ENCODE assay signal across 23 mouse cellular contexts in genomic region chr3:128429706-128430105, GRCm38 (mm10).
DNase-seq lines count a peak whose midpoint lies in the region; ATAC-seq and TF ChIP-seq lines count a peak whose summit lies in the region.
"Had no signal": no experiment of that assay in that cellular context is flagged by ENCODE, and none has a peak within 500 bp of the region (broad histone marks: within the 10 kb centered on the region; RNA-seq: fewer than 3 reads in every experiment).

No protein-coding gene starts in this region.

- no peaks in the 10 kb centered on the region for H3K36me3 ChIP-seq in forebrain, embryonic 14.5 days (ENCODE audit: control insufficient read depth, insufficient read depth, low read length)
- H3K36me3 ChIP-seq in forebrain, embryonic 13.5 days (ENCODE audit: poor library complexity, severe bottlenecking) = no peaks in the 10 kb centered on the region
- H3K36me3 ChIP-seq in forebrain, postnatal 0 days (ENCODE audit: insufficient read depth) = no peaks in the 10 kb centered on the region
- no peaks in the 10 kb centered on the region for H3K36me3 ChIP-seq in forebrain, embryonic 11.5 days (ENCODE audit: control insufficient read depth, insufficient read depth, low read length)
- H3K36me3 ChIP-seq in hindbrain, postnatal 0 days (ENCODE audit: insufficient read depth, low read length) = no peaks in the 10 kb centered on the region
- no peaks in the 10 kb centered on the region for H3K36me3 ChIP-seq in hindbrain, embryonic 13.5 days
- H3K36me3 ChIP-seq: embryonic facial prominence, embryonic 10.5 days; embryonic facial prominence, embryonic 12.5 days; G1E had no signal

- no peak overlapping the region for H3K9ac ChIP-seq in forebrain, embryonic 14.5 days (ENCODE audit: low read length)
- no peak overlapping the region for H3K9ac ChIP-seq in forebrain, embryonic 13.5 days
- no peak overlapping the region for H3K9ac ChIP-seq in forebrain, postnatal 0 days
- no peak overlapping the region for H3K9ac ChIP-seq in forebrain, embryonic 11.5 days (ENCODE audit: low read length)
- no peak overlapping the region for H3K9ac ChIP-seq in hindbrain, postnatal 0 days (replicated peaks; ENCODE audit: low read length)
- no peak overlapping the region for H3K9ac ChIP-seq in hindbrain, embryonic 13.5 days
- H3K9ac ChIP-seq: embryonic facial prominence, embryonic 12.5 days had no signal

- no peak overlapping the region for H3K4me3 ChIP-seq in forebrain, embryonic 14.5 days (ENCODE audit: low read depth, low read length)
- no peak overlapping the region for H3K4me3 ChIP-seq in forebrain, embryonic 13.5 days
- no peak overlapping the region for H3K4me3 ChIP-seq in forebrain, postnatal 0 days (ENCODE audit: low read depth, low read length)
- no peak overlapping the region for H3K4me3 ChIP-seq in forebrain, embryonic 11.5 days (ENCODE audit: low read depth, low read length)
- no peak overlapping the region for H3K4me3 ChIP-seq in hindbrain, postnatal 0 days (ENCODE audit: low read length)
- no peak overlapping the region for H3K4me3 ChIP-seq in hindbrain, embryonic 13.5 days
- H3K4me3 ChIP-seq: embryonic facial prominence, embryonic 10.5 days; embryonic facial prominence, embryonic 12.5 days had no signal

- peaks cover 4% of the 10 kb centered on the region; the same call in 1 of the 2 replicates for H3K4me1 ChIP-seq in forebrain, embryonic 14.5 days (ENCODE audit: control insufficient read depth, insufficient read depth, low read length)
- H3K4me1 ChIP-seq in forebrain, embryonic 13.5 days = no peaks in the 10 kb centered on the region
- no peaks in the 10 kb centered on the region for H3K4me1 ChIP-seq in forebrain, postnatal 0 days (ENCODE audit: insufficient read depth)
- H3K4me1 ChIP-seq in forebrain, embryonic 11.5 days (replicated peaks; ENCODE audit: control insufficient read depth, insufficient read depth, low read length) = no peaks in the 10 kb centered on the region
- no peaks in the 10 kb centered on the region for H3K4me1 ChIP-seq in hindbrain, postnatal 0 days (ENCODE audit: insufficient read depth, low read length)
- H3K4me1 ChIP-seq in hindbrain, embryonic 13.5 days (replicated peaks) = no peaks in the 10 kb centered on the region
- H3K4me1 ChIP-seq: embryonic facial prominence, embryonic 10.5 days; embryonic facial prominence, embryonic 12.5 days had no signal

- no peak for TF ChIP-seq POLR2A in brain, embryonic 14.5 days (IDR thresholded peaks at IDR 0.05; ENCODE audit: borderline replicate concordance, extremely low read depth, insufficient read depth, insufficient read length, poor library complexity, severe bottlenecking)

- no peak for TF ChIP-seq CTCF in forebrain, postnatal 0 days (IDR thresholded peaks at IDR 0.05; ENCODE audit: low read depth)
- TF ChIP-seq CTCF in hindbrain, postnatal 0 days (IDR thresholded peaks at IDR 0.05; ENCODE audit: low read depth) = no peak
- TF ChIP-seq CTCF in brain, embryonic 14.5 days (IDR thresholded peaks at IDR 0.05; ENCODE audit: borderline replicate concordance, extremely low read depth, insufficient read depth, insufficient read length) = no peak

- ATAC-seq in forebrain, embryonic 14.5 days = no peak
- ATAC-seq in forebrain, embryonic 13.5 days = no peak
- no peak for ATAC-seq in forebrain, postnatal 0 days
- ATAC-seq in forebrain, embryonic 11.5 days (replicated peaks; ENCODE audit: low FRiP score) = no peak
- ATAC-seq in hindbrain, postnatal 0 days = no peak
- no peak for ATAC-seq in hindbrain, embryonic 13.5 days (ENCODE audit: low FRiP score)
- ATAC-seq: activated CD4-positive, CD25-positive, alpha-beta regulatory T cell, adult 4 months; CD4-positive, CD25-positive, alpha-beta regulatory T cell, adult 4 months; forebrain, embryonic 16.5 days; Patski had no signal

- no peaks in the 10 kb centered on the region for H3K27me3 ChIP-seq in forebrain, embryonic 14.5 days (replicated peaks; ENCODE audit: control insufficient read depth, insufficient read depth, low read length)
- H3K27me3 ChIP-seq in forebrain, embryonic 13.5 days = no peaks in the 10 kb centered on the region
- no peaks in the 10 kb centered on the region for H3K27me3 ChIP-seq in forebrain, postnatal 0 days (ENCODE audit: insufficient read depth, low read length)
- H3K27me3 ChIP-seq in forebrain, embryonic 11.5 days (ENCODE audit: control insufficient read depth, insufficient read depth, low read length) = no peaks in the 10 kb centered on the region
- H3K27me3 ChIP-seq in hindbrain, postnatal 0 days (ENCODE audit: insufficient read depth, low read length) = no peaks in the 10 kb centered on the region
- H3K27me3 ChIP-seq in hindbrain, embryonic 13.5 days = no peaks in the 10 kb centered on the region
- H3K27me3 ChIP-seq: CH12.LX; embryonic facial prominence, embryonic 12.5 days; Patski had no signal

- no peak overlapping the region for H3K27ac ChIP-seq in forebrain, embryonic 14.5 days (ENCODE audit: low read depth, low read length)
- no peak overlapping the region for H3K27ac ChIP-seq in forebrain, embryonic 13.5 days
- H3K27ac ChIP-seq in forebrain, postnatal 0 days (ENCODE audit: low read depth, low read length) = no peak overlapping the region
- H3K27ac ChIP-seq in forebrain, embryonic 11.5 days (ENCODE audit: low read depth, low read length) = no peak overlapping the region
- no peak overlapping the region for H3K27ac ChIP-seq in hindbrain, postnatal 0 days
- H3K27ac ChIP-seq in hindbrain, embryonic 13.5 days = no peak overlapping the region
- H3K27ac ChIP-seq: embryonic facial prominence, embryonic 10.5 days; embryonic facial prominence, embryonic 12.5 days had no signal

- no peaks in the 10 kb centered on the region for H3K9me3 ChIP-seq in forebrain, embryonic 14.5 days (replicated peaks; ENCODE audit: control insufficient read depth, low read length)
- H3K9me3 ChIP-seq in forebrain, embryonic 13.5 days (replicated peaks) = no peaks in the 10 kb centered on the region
- H3K9me3 ChIP-seq in forebrain, postnatal 0 days (ENCODE audit: low read length) = no peaks in the 10 kb centered on the region
- no peaks in the 10 kb centered on the region for H3K9me3 ChIP-seq in forebrain, embryonic 11.5 days (ENCODE audit: control insufficient read depth, low read length)
- H3K9me3 ChIP-seq in hindbrain, postnatal 0 days (ENCODE audit: low read length) = no peaks in the 10 kb centered on the region
- H3K9me3 ChIP-seq in hindbrain, embryonic 13.5 days = no peaks in the 10 kb centered on the region
- H3K9me3 ChIP-seq: embryonic facial prominence, embryonic 10.5 days; embryonic facial prominence, embryonic 12.5 days had no signal

- peak; percentile 50 for DNase-seq in forebrain, embryonic 14.5 days (ENCODE audit: low spot score)
- DNase-seq in forebrain, postnatal 0 days = peak; percentile 7
- no peak for DNase-seq in forebrain, embryonic 11.5 days (ENCODE audit: low spot score)
- DNase-seq in hindbrain, postnatal 0 days (ENCODE audit: low spot score) = peak; percentile 10
- DNase-seq in brain, embryonic 14.5 days (ENCODE audit: low read depth) = peak; percentile 60
- DNase-seq: adrenal gland, adult 8-10 months; adrenal gland, postnatal 25 days; B cell, adult 2 months; cerebellum, adult 11-12 months; cerebellum, adult 2 months; cerebellum, adult 9-10 months; cerebellum, postnatal 10 days; cerebellum, postnatal 25 days had no signal

- no peak overlapping the region for H3K4me2 ChIP-seq in forebrain, embryonic 14.5 days (ENCODE audit: low read length)
- H3K4me2 ChIP-seq in forebrain, embryonic 13.5 days = no peak overlapping the region
- no peak overlapping the region for H3K4me2 ChIP-seq in forebrain, postnatal 0 days (ENCODE audit: low read depth)
- no peak overlapping the region for H3K4me2 ChIP-seq in forebrain, embryonic 11.5 days (ENCODE audit: low read depth, low read length, severe bottlenecking)
- no peak overlapping the region for H3K4me2 ChIP-seq in hindbrain, postnatal 0 days (ENCODE audit: low read depth, low read length)
- H3K4me2 ChIP-seq in hindbrain, embryonic 13.5 days = no peak overlapping the region
- H3K4me2 ChIP-seq: embryonic facial prominence, embryonic 12.5 days had no signal
